Mouse (Mus musculus): ENCODE results near the gene Rbfox1.

DNA sequence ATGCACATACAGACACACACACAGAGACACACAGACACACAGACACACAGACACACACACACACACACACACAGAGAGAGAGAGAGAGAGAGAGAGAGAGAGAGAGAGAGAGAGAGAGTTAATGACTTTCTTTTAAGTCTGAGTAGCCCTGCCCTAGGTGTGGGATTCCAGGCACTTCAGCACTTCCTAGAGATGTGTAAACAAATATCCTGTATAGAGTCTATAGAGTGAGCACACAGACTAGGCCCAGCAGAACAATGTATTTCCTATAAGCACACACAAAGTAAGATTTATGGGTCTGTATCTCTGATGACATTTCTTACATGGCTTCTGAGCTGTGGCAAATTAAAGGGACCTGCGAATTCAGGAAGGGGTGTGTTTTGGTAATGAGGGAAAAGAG is 998.6 kb downstream of the Rbfox1 start:
- TF ChIP-seq CTCF (IDR thresholded peaks at IDR 0.05; ENCODE audit: insufficient read depth, low read depth, low read length): no peak
- TF ChIP-seq POLR2A (IDR thresholded peaks at IDR 0.05; ENCODE audit: insufficient read depth, low read depth, low read length): no peak

Data from olfactory bulb, adult 2 months (tissue).